In the genomic region with DNA sequence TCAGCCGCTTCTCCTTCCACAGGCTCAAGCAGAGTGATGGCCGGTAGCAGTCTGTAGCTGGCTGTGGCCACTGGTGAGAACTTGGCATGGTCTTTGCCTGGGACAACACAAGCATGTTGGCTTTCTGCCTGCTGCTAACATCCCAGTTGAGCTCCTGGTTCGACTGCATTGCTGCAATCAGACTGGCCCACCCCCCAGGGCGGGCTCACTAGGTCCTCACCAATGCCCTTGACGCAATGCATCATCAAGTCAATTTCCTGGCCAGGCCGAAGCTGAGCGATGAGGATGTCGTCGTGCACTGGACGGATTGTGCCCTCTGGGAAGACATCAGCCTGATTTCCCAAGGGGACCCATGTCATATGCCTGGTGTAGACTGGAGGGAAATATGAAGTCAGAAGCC, we compare ENCODE assay signal across 17 mouse cellular contexts. TPM values are rescaled to one million over a fixed set of nuclear protein-coding genes. Genes with fewer than 3 reads are reported as not detected.
A peak's percentile ranks its signal among the peaks of the same experiment; 100 is the strongest.
DNase-seq lines count a peak whose midpoint lies in the region; ATAC-seq and TF ChIP-seq lines count a peak whose summit lies in the region.
"Had no signal": no experiment of that assay in that cellular context is flagged by ENCODE, and none has a peak within 500 bp of the region (broad histone marks: within the 10 kb centered on the region; RNA-seq: fewer than 3 reads in every experiment).

No protein-coding gene starts in this region.

- peaks cover 13% of the 10 kb centered on the region for H3K4me1 ChIP-seq in liver, adult 2 months (ENCODE audit: control insufficient read depth, insufficient read depth, low read length)
- peaks cover 26% of the 10 kb centered on the region for H3K4me1 ChIP-seq in liver, embryonic 12.5 days

- TF ChIP-seq CTCF in liver, adult 2 months (IDR thresholded peaks at IDR 0.05; ENCODE audit: low read depth, low read length) = no peak

- no peak overlapping the region for H3ac ChIP-seq in myocyte (ENCODE audit: control insufficient read depth, insufficient read length)

- no peaks in the 10 kb centered on the region for H3K9me3 ChIP-seq in liver, embryonic 12.5 days (replicated peaks)
- H3K9me3 ChIP-seq: heart, embryonic 12.5 days; lung, embryonic 15.5 days; midbrain, embryonic 13.5 days; neural tube, embryonic 12.5 days had no signal

- no peak for TF ChIP-seq POLR2A in liver, adult 2 months (IDR thresholded peaks at IDR 0.05; ENCODE audit: extremely low read depth, insufficient read depth, low read length)
- TF ChIP-seq POLR2A in myocyte (IDR thresholded peaks at IDR 0.05; ENCODE audit: insufficient read length, low read depth) = peak; percentile 30

- H3K36me3 ChIP-seq in liver, adult 2 months (ENCODE audit: control insufficient read depth, insufficient read depth, low read length) = peaks cover 14% of the 10 kb centered on the region; the same call in 1 of the 2 replicates
- peaks cover 74% of the 10 kb centered on the region for H3K36me3 ChIP-seq in liver, embryonic 12.5 days
- H3K36me3 ChIP-seq in myocyte (ENCODE audit: control insufficient read depth, insufficient read depth) = peaks cover 21% of the 10 kb centered on the region

- H3K79me2 ChIP-seq in liver, adult 2 months (ENCODE audit: control insufficient read depth, insufficient read depth, low read length) = peaks cover 7% of the 10 kb centered on the region; the same call in 1 of the 2 replicates
- H3K79me2 ChIP-seq in myocyte (ENCODE audit: control insufficient read depth, insufficient read depth) = peaks cover 38% of the 10 kb centered on the region

- WGBS in liver, adult 2 months = 27% methylated on average over 10 of the region's 10 CpGs
- 77% methylated on average over 10 of the region's 10 CpGs for WGBS in liver, embryonic 12.5 days (ENCODE audit: insufficient replicate concordance)

- no peaks in the 10 kb centered on the region for H3K27me3 ChIP-seq in liver, adult 2 months (ENCODE audit: control insufficient read depth, insufficient read depth, low read length)
- no peaks in the 10 kb centered on the region for H3K27me3 ChIP-seq in liver, embryonic 12.5 days (replicated peaks)
- no peaks in the 10 kb centered on the region for H3K27me3 ChIP-seq in myocyte (ENCODE audit: control insufficient read depth, insufficient read depth, insufficient read length)
- H3K27me3 ChIP-seq: lung, embryonic 15.5 days; midbrain, embryonic 13.5 days; neural tube, embryonic 12.5 days; Patski had no signal

- ATAC-seq in liver, embryonic 12.5 days = no peak
- ATAC-seq: midbrain, embryonic 13.5 days; Patski had no signal

- DNase-seq in embryo, embryonic 10 days (ENCODE audit: low spot score) = peak; percentile 3
- no peak for DNase-seq in embryo, embryonic 11 days
- DNase-seq in liver, adult 2 months (ENCODE audit: extremely low read depth, low read depth, low spot score) = peak; percentile 68
- peak; percentile 68 for DNase-seq in fat pad, adult 2 months (ENCODE audit: extremely low read depth, low read depth, low spot score)
- no peak for DNase-seq in frontal cortex, postnatal 14 days (ENCODE audit: low spot score in 2 of 2)
- no peak for DNase-seq in gastrocnemius, adult 18-20 months (ENCODE audit: low spot score)
- DNase-seq: right cerebral cortex, adult 18-20 months; thymus, postnatal 4 days had no signal

- no peak overlapping the region for H3K4me3 ChIP-seq in liver, adult 2 months (ENCODE audit: insufficient read depth, low read depth, low read length)
- H3K4me3 ChIP-seq in liver, embryonic 12.5 days = no peak overlapping the region
- H3K4me3 ChIP-seq in myocyte = no peak overlapping the region
- H3K4me3 ChIP-seq: erythroblast, embryonic 14.5 days; heart, embryonic 12.5 days; lung, embryonic 15.5 days; midbrain, embryonic 13.5 days; neural tube, embryonic 12.5 days had no signal

- H3K9ac ChIP-seq in liver, adult 2 months (ENCODE audit: low read depth, low read length) = no peak overlapping the region
- no peak overlapping the region for H3K9ac ChIP-seq in liver, embryonic 12.5 days
- H3K9ac ChIP-seq: heart, embryonic 12.5 days; lung, embryonic 15.5 days; midbrain, embryonic 13.5 days; neural tube, embryonic 12.5 days had no signal

- no peak overlapping the region for H3K4me2 ChIP-seq in liver, embryonic 12.5 days
- no peak overlapping the region for H3K4me2 ChIP-seq in myocyte (ENCODE audit: low read depth)
- H3K4me2 ChIP-seq: heart, embryonic 12.5 days; lung, embryonic 15.5 days; midbrain, embryonic 13.5 days; neural tube, embryonic 12.5 days had no signal

- no peak overlapping the region for H3K27ac ChIP-seq in liver, adult 2 months (replicated peaks; ENCODE audit: insufficient read depth, low read depth, low read length)
- H3K27ac ChIP-seq in liver, embryonic 12.5 days = no peak overlapping the region
- H3K27ac ChIP-seq: lung, embryonic 15.5 days; midbrain, embryonic 13.5 days; neural tube, embryonic 12.5 days had no signal

TF ChIP-seq in myocyte, 11 proteins besides CTCF, POLR2A, EP300 and RAD21:
- TF ChIP-seq REST (IDR thresholded peaks at IDR 0.05; ENCODE audit: insufficient read depth, insufficient read length) = no peak
- peak; percentile 70 for TF ChIP-seq POLR2AphosphoS2 (IDR thresholded peaks at IDR 0.05; ENCODE audit: insufficient read length, low read depth)
- TF ChIP-seq MYOD1 (IDR thresholded peaks at IDR 0.05; ENCODE audit: control insufficient read depth in 1 of 3, insufficient read length in 2 of 3, low read depth in 2 of 3) = no peak

RNA-seq across cellular contexts. Expression of gene Polr1c, which starts 3.3 kb away (rescaled TPM):
- total RNA-seq in liver, adult 2 months (2014; rRNA removed) = 31.6 and 34.4 TPM in 2 replicates
- polyA plus RNA-seq in liver, adult 2 months (2012; rRNA removed) = 25.2 and 25.3 TPM in 2 replicates
- polyA plus RNA-seq in liver, embryonic 12.5 days (2016; fragmentation: Nextera tagmentation; extraction: Ambion mirVana) = 53.9 and 56.3 TPM in 2 replicates
- polyA plus RNA-seq in myocyte (2012; fragmentation: generic; extraction: Trizol) = 105 TPM
- 10 to 100 TPM; 15.0 to 15.1 TPM for total RNA-seq in gastrocnemius, adult 18-20 months (2021)

RNA-seq across cellular contexts. Expression of gene Yipf3, which starts 3.3 kb away (rescaled TPM):
- 24.6 and 25.5 TPM in 2 replicates for total RNA-seq in liver, adult 2 months (2014; rRNA removed)
- 229 and 271 TPM in 2 replicates for polyA plus RNA-seq in liver, adult 2 months (2012; rRNA removed)
- polyA plus RNA-seq in liver, embryonic 12.5 days (2016; fragmentation: Nextera tagmentation; extraction: Ambion mirVana) = 43.4 and 45.8 TPM in 2 replicates
- 112 TPM for polyA plus RNA-seq in myocyte (2012; fragmentation: generic; extraction: Trizol)
- 10 to 100 TPM; 46.7 to 60.1 TPM for total RNA-seq in gastrocnemius, adult 18-20 months (2021)

RNA-seq across cellular contexts. Expression of gene Lrrc73, which starts 8.8 kb away (rescaled TPM):
- not detected in 2 replicates for total RNA-seq in liver, adult 2 months (2014; rRNA removed)
- 0.09 and 0.16 TPM in 2 replicates for polyA plus RNA-seq in liver, adult 2 months (2012; rRNA removed)
- 0.12 and 0.14 TPM in 2 replicates for polyA plus RNA-seq in liver, embryonic 12.5 days (2016; fragmentation: Nextera tagmentation; extraction: Ambion mirVana)
- polyA plus RNA-seq in myocyte (2012; fragmentation: generic; extraction: Trizol) = 2.0 TPM
- total RNA-seq in gastrocnemius, adult 18-20 months (2021) = under 1 TPM; 0.14 to 0.21 TPM
- total RNA-seq: gastrocnemius, adult 8-10 months had no signal

RNA-seq across cellular contexts. Expression of gene Tjap1, which starts 38.2 kb away (rescaled TPM):
- total RNA-seq in liver, adult 2 months (2014; rRNA removed) = 2.5 and 3.7 TPM in 2 replicates
- polyA plus RNA-seq in liver, adult 2 months (2012; rRNA removed) = 8.2 and 13.2 TPM in 2 replicates
- 17.4 and 18.9 TPM in 2 replicates for polyA plus RNA-seq in liver, embryonic 12.5 days (2016; fragmentation: Nextera tagmentation; extraction: Ambion mirVana)
- polyA plus RNA-seq in myocyte (2012; fragmentation: generic; extraction: Trizol) = 50.9 TPM
- total RNA-seq in gastrocnemius, adult 18-20 months (2021) = 10 to 100 TPM; 32.1 to 48.1 TPM

RNA-seq across cellular contexts. Expression of gene Xpo5, which starts 42.0 kb away (rescaled TPM):
- 9.9 and 11.3 TPM in 2 replicates for total RNA-seq in liver, adult 2 months (2014; rRNA removed)
- 7.4 and 10.8 TPM in 2 replicates for polyA plus RNA-seq in liver, adult 2 months (2012; rRNA removed)
- polyA plus RNA-seq in liver, embryonic 12.5 days (2016; fragmentation: Nextera tagmentation; extraction: Ambion mirVana) = 33.0 and 34.9 TPM in 2 replicates
- polyA plus RNA-seq in myocyte (2012; fragmentation: generic; extraction: Trizol) = 31.9 TPM
- total RNA-seq in gastrocnemius, adult 18-20 months (2021) = 1 to 10 TPM; 9.0 to 9.6 TPM

Comparison
In these comparisons a context has a peak if more than half of its experiments do, and no peak if none do; other contexts are left out.
1. DNase-seq: peak in embryo, embryonic 10 days (single experiment), liver, adult 2 months (single experiment) and fat pad, adult 2 months (single experiment); none in embryo, embryonic 11 days (single experiment), frontal cortex, postnatal 14 days (0 of 2) and gastrocnemius, adult 18-20 months (single experiment).